Mouse (Mus musculus) kidney, adult 18-20 months (tissue): ENCODE results near the gene Cog3.

Source experiments
- DNase-seq: peaks from one replicate; pipeline ENCODE4 v3.0.0; 2021

Gene Cog3

DNA sequence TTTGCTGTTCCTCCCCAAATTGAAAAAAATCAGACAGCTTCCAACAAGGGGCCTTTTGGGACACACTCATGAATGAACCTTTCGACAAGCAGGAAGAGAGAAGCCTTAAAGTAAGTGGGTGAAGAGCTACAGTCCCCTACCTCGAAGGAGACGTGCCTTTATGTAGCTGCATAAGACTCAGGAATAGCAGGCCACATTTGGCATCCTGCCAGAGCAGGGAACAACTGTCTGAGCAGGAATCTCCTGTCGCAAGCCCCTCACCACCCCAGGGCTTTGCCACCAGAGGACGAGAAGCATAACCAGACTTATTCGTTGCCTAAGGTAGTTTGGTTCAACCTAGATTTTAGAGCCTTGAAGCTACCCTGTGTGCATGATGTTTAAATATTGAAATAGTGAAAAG lies 78.0 kb downstream of the Cog3 start:
- no peak for DNase-seq

DNA sequence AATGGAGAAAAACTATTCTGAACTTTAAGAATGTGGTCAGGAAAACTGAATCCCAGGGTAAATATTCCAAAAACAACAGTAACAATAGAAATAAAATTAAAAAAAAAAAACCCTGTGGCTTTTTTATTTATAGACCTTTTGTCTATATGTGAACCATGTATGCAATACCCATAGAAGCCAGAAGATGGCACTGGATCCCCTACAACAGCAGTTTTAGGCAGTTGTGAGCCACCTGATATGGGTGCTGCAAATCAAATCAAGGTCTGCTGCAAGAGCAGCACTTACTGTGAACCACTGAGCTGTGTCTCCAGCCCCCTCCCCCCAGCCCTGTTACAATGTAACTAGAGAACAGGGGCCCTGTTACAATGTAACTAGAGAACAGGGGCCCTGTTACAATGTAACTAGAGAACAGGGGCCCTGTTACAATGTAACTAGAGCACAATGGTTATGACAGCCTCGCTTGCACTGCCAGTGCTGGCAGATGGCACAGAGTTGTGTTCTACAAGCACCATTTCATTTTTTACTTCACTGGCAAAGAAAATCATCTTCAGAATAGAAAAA lies 85.2 kb downstream of the Cog3 start:
- DNase-seq: peak; percentile 38

DNA sequence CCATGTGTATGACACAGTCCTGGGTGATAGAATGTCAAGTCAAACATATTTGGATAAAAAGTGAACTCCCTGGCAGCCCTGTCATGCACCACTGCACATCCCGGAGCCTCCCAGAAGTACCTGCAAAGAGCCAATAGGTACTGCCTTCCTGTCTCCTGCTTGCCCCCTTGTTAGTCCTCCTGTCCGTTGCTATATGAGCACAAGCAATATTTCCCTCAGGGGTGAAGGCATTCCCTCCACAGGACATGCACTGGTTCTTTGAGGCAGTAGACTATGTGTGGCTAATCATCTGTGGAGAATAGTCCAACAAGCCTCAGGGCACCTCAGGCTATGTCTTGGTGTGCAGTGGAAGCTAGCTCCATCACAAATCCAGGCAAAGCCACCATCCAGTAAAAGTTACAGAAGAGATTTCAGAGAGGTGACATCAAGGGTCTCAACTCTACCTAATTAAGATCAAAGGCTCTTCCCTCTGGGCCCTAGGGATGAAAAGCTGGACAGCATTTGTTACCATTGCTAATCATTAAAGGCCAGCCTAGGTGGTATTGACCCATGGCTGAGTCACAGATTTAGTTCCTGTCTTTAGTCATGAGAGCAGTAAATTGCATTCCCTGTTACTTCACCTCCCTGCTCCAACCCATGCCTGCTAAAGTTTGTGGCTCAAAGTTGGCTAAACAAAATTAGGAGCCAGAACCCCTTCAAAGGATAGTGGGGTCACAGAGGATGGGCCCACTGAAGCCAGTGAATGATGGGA lies 88.7 kb downstream of the Cog3 start:
- DNase-seq: no peak

DNA sequence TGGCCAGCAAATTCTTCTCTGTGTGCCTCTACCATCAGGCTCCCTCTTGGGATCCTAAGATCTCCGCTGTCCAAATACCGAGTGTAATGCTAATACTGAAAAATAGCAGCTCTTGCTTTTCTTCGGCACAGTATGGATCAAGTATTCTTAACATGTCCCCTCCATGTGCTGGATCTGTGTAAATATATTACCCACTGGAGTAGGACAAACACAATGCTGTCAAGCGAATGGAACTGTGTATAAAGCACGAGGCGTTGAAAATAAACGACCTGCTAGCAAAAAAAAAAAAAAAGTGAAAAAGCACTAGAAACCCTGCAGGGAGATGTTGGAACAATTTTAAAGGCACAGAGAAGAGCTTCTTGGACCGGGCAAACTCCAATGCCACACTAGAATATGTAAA lies 92.8 kb downstream of the Cog3 start:
- DNase-seq: no peak

DNA sequence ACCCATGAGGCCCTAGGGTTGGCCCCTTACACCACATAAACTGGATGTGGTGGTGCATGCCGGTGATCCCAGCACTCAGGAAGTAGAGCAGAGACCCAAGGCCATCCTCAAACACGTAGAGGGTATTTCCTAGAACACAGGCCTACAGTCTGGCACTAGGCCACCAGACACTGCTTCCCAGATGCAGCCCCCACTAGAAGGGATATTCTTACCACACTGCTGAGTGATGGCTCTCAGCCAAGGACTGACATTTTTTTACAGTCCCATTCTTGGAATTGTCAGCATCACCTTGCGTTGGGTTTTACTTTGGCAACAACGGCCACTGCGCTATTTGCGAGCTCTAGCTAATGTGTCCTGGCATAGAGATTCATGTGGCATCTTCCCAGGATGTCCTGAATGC lies 93.4 kb downstream of the Cog3 start:
- DNase-seq: no peak
